Mouse (Mus musculus): ENCODE data around the gene Pdcl3. TPM values are rescaled to one million over a fixed set of nuclear protein-coding genes. Genes with fewer than 3 reads are reported as not detected.

The Pdcl3 gene
- polyA plus RNA-seq (2012; rRNA removed), result 25.4 and 27.6 TPM in 2 replicates

GRCm38 (mm10) chr1:38985308-38985707 is at the start of gene Pdcl3:
Gene Pdcl3, plus strand, starts transcription at chr1:38985608.

GRCm38 (mm10) chr1:38938849-38939248 is 46.6 kb upstream of the Pdcl3 start, which contains the start of gene Nms:
Gene Nms, plus strand, starts transcription at chr1:38939149.

Other genes starting within 250 kb of the Pdcl3 start
- gene Lonrf2, start 148.9 kb upstream of the Pdcl3 start, polyA plus RNA-seq (2012; rRNA removed), result 0.10 TPM in 2 replicates
- 0.07 and 0.08 TPM in 2 replicates for gene Chst10, start 87.4 kb upstream of the Pdcl3 start, polyA plus RNA-seq (2012; rRNA removed)
- not detected in 2 replicates for gene Nms, start 46.5 kb upstream of the Pdcl3 start, polyA plus RNA-seq (2012; rRNA removed)
- gene Npas2, start 208.1 kb downstream of the Pdcl3 start, polyA plus RNA-seq (2012; rRNA removed), result 0.05 and 0.07 TPM in 2 replicates